Mouse (Mus musculus) liver, embryonic 14.5 days (tissue): ENCODE measurements around the gene Pex7.

Experiments used
- CTCF ChIP-seq: IDR thresholded peaks from 2 replicates; pipeline ENCODE4 v1.5.1; 2016; ENCODE audit warnings: antibody characterized with exemption, low read depth, control low read depth
- EP300 ChIP-seq: IDR thresholded peaks from 2 replicates; pipeline ENCODE4 v1.6.1; 2016; ENCODE audit warnings: antibody characterized with exemption, low read depth

GRCm38 (mm10) chr10:19940626-19941025 lies 33.1 kb upstream of the Pex7 start:
- TF ChIP-seq CTCF = no peak
- no peak for TF ChIP-seq EP300
